Mouse (Mus musculus): ENCODE measurements around the gene Prnp. TPM values are rescaled to one million over a fixed set of nuclear protein-coding genes. Genes with fewer than 3 reads are reported as not detected.

The Prnp gene
- total RNA-seq, 2 experiments from 2014 or later, result 89.2 to 90.0 TPM

- peak; percentile 0 for DNase-seq (ENCODE audit: low spot score)
- intact Hi-C loops (cut with DNase I), result loop anchor here (5.0 to 10.0 kb wide), 2 partner anchors 43 to 401 kb away; no protein-coding TSS in a partner anchor
Observed at GRCm38 (mm10) chr2:131945765-131946164, 36.0 kb downstream of the Prnp start.

GRCm38 (mm10) chr2:131946351-131946750, 36.6 kb downstream of the Prnp start:
- peak; percentile 0 for DNase-seq (ENCODE audit: low spot score)
- intact Hi-C loops (cut with DNase I), result loop anchor here (5.0 to 10.0 kb wide), 2 partner anchors 44 to 402 kb away; no protein-coding TSS in a partner anchor

- intact Hi-C loops (cut with DNase I), result loop anchor here (5.0 to 10.0 kb wide), 2 partner anchors 46 to 403 kb away; no protein-coding TSS in a partner anchor
- peak; percentile 0 for DNase-seq (ENCODE audit: low spot score)
Observed at GRCm38 (mm10) chr2:131948156-131948555, 38.4 kb downstream of the Prnp start.

- DNase-seq (ENCODE audit: low spot score), result no peak
- intact Hi-C loops (cut with DNase I), result loop anchor here (1.0 to 10.0 kb wide), 3 partner anchors 47 to 404 kb away; no protein-coding TSS in a partner anchor
Observed at GRCm38 (mm10) chr2:131948916-131949639, 39.4 kb downstream of the Prnp start.

GRCm38 (mm10) chr2:131949767-131950597, 40.3 kb downstream of the Prnp start:
- peak; percentile 1 for DNase-seq (ENCODE audit: low spot score)
- intact Hi-C loops (cut with DNase I), result loop anchor here (1.0 to 10.0 kb wide), 4 partner anchors 48 to 405 kb away; partner anchors contain the start of gene Adra1d

GRCm38 (mm10) chr2:131950598-131951095, 40.9 kb downstream of the Prnp start, which contains the start of gene Prnd:
Gene Prnd (plus strand): TSS chr2:131950861.
- DNase-seq (ENCODE audit: low spot score), result peak; percentile 0
- intact Hi-C loops (cut with DNase I), result loop anchor here (5.0 kb wide), 1 partner anchor 388 kb away; the partner anchor contains the start of gene Adra1d

GRCm38 (mm10) chr2:131952456-131952855, 42.7 kb downstream of the Prnp start:
- DNase-seq (ENCODE audit: low spot score), result no peak
- intact Hi-C loops (cut with DNase I), result loop anchor here (5.0 kb wide), 1 partner anchor 390 kb away; the partner anchor contains the start of gene Adra1d

GRCm38 (mm10) chr2:131952961-131953538, 43.3 kb downstream of the Prnp start:
- intact Hi-C loops (cut with DNase I), result loop anchor here (5.0 kb wide), 1 partner anchor 391 kb away; the partner anchor contains the start of gene Adra1d

GRCm38 (mm10) chr2:131953711-131954110, 44.0 kb downstream of the Prnp start:
- intact Hi-C loops (cut with DNase I), result loop anchor here (5.0 kb wide), 1 partner anchor 391 kb away; the partner anchor contains the start of gene Adra1d
- DNase-seq (ENCODE audit: low spot score), result no peak

More at GRCm38 (mm10) chr2:131952961-131953538, 43.3 kb downstream of the Prnp start:
- DNase-seq (ENCODE audit: low spot score), result no peak

GRCm38 (mm10) chr2:131954835-131955234, 45.1 kb downstream of the Prnp start:
- DNase-seq (ENCODE audit: low spot score), result no peak
- intact Hi-C loops (cut with DNase I), result loop anchor here (5.0 kb wide), 1 partner anchor 393 kb away; the partner anchor contains the start of gene Adra1d

- no peak for DNase-seq (ENCODE audit: low spot score)
- intact Hi-C loops (cut with DNase I), result no loop called here
Observed at GRCm38 (mm10) chr2:131955264-131955663, 45.5 kb downstream of the Prnp start.

- intact Hi-C loops (cut with DNase I), result no loop called here
- no peak for DNase-seq (ENCODE audit: low spot score)
Observed at GRCm38 (mm10) chr2:131956336-131957256, 46.9 kb downstream of the Prnp start.

- no peak for DNase-seq (ENCODE audit: low spot score)
- intact Hi-C loops (cut with DNase I), result no loop called here
Observed at GRCm38 (mm10) chr2:131957731-131958222, 48.0 kb downstream of the Prnp start.

- no peak for DNase-seq (ENCODE audit: low spot score)
- intact Hi-C loops (cut with DNase I), result no loop called here
Observed at GRCm38 (mm10) chr2:131961671-131962070, 51.9 kb downstream of the Prnp start.

GRCm38 (mm10) chr2:131970597-131970996, 60.9 kb downstream of the Prnp start:
- intact Hi-C loops (cut with DNase I), result no loop called here
- no peak for DNase-seq (ENCODE audit: low spot score)

- intact Hi-C loops (cut with DNase I), result no loop called here
- no peak for DNase-seq (ENCODE audit: low spot score)
Observed at GRCm38 (mm10) chr2:131971098-131971497, 61.4 kb downstream of the Prnp start.

GRCm38 (mm10) chr2:131976663-131977062, 66.9 kb downstream of the Prnp start:
- intact Hi-C loops (cut with DNase I), result no loop called here
- DNase-seq (ENCODE audit: low spot score), result no peak

GRCm38 (mm10) chr2:131980866-131981265, 71.1 kb downstream of the Prnp start:
- DNase-seq (ENCODE audit: low spot score), result peak; percentile 32
- intact Hi-C loops (cut with DNase I), result loop anchor here (10.0 kb wide), 1 partner anchor 504 kb away; no protein-coding TSS in a partner anchor

Data from heart, postnatal 25 days (tissue).